Mouse (Mus musculus): Measurements from ENCODE around the gene Asb13.
A peak's percentile ranks its signal among the peaks of the same experiment; 100 is the strongest.

The Asb13 gene

DNA sequence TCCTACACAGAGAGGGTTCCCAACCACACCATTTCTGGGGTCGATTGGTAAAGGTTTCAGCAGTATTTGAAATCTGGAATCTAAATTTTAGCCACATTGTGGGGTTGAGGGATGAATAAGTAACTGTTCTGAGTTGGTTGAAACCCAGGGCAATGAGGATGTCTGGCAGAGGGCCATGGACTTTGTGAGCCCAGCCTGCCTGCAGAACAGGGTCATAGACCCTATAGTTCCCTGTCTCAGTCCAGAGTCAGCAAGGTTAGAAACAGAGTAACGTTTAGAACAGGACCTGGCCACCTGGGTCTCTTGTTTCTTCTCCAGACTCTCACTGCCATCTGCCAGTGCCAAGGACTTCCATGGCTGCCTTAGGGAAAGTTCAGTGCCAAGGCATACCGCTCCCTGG lies 30.4 kb downstream of the Asb13 start:
- DNase-seq (ENCODE audit: low spot score in 2 of 2), result no peak

DNA sequence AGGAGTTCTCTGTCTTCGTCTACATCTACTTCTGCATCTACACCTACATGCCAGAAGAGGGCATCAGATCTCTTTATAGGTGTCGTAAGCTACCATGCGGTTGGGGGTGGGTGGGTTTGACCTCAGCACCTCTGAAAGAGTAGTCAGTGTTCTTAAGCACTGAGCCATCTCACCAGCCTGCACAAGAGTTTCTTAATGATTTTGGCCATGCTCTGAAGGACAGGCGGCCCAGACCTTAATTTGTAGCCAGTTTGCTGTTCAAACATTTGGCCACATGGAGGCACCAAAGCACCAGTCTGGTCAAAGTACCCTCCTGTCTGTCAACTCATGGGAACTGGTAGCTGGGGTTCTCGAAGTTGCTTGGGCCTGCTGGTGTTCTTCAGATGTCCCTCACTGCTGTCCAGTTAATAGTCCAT lies 31.5 kb downstream of the Asb13 start:
- DNase-seq (ENCODE audit: low spot score in 2 of 2), result peak; percentile 58 to 69

DNA sequence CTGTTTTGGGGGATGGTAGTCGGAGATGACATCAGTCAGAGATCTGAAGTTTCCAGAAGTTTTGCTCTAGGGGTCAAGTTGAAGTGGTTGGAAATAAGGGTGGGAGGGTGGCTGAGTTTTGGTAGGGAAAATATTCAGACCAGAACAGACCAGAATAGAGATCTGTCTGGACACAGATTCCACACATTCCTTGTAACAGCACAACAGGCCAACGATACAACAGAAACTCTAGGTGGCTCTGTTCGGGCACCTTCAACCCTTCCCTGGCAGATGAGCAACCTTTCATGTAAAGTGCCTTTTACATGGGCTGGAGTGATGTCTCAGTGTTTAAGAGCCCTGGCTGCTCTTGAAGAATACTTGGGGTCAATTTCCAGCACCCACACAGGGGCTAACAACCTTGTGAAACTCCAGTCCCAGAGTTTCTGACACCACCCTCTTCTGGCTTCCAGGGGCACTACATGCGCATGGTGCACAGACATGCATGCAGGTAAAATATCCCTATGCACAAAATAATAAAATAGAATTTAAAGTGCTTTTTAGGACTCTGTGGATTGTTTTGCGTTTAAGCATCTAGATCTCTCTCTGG lies 33.5 kb downstream of the Asb13 start:
- no peak for DNase-seq (ENCODE audit: low spot score in 2 of 2)

DNA sequence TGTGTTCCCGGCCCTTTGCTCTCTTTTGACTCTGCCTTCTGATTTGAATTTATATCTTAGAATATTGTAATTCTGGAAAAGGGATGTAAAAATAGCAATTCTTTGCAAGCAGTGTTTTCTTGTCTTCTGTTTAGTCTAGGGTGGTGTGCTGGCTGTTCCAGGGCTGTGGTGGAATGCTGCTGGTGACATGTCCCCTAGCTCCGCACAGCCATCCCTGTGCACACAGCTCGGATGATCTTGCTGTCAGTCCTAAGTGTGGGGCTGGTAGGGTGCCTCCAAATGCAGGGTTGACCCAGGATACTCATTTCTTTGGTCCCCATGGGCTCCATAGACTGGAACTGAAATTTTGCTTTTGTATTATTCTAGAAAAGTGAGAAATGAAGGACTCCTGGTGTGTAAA lies 34.2 kb downstream of the Asb13 start:
- no peak for DNase-seq (ENCODE audit: low spot score in 2 of 2)

DNA sequence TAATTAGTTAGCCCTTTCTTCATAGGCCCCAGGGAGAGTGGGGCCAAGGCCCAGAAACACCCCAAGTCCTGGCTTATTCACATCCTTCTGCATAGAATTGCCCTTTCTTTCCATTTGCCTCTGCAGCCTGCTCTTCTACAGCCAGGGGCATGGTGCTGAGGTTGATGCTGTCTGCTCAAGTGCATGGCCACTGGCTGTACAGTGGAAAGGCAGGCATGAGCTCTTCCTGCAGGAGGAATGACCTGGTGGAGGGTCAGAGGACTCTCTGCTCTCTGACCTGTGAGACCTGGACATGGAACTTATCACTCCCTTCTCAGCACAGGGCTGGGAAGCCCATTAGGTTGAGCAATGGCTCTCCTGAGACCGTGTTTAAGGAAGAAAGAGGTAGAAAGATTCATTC lies 35.8 kb downstream of the Asb13 start:
- DNase-seq (ENCODE audit: low spot score in 2 of 2), result no peak

DNA sequence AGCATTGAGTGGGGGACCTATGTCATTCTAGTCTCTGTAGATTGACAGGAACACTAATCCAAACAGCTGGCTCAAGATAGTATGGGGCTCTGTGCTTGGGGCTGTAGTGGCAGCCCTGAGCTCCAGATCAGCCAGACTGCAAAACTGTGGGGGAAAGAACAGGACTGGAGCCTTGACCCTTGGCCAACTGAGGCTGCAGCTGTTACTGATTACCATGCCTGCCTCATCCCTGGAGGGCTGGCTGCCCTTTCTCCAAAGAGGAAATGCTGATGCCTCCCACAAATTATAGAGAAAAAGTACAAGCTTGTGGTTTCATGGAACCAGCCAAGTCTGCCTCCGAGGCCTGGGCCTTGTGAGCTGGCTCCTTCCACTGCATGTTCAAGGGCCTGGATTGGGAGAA lies 36.2 kb downstream of the Asb13 start:
- peak in 1 of 2 experiments; percentile 28 for DNase-seq (ENCODE audit: low spot score in 2 of 2)

DNA sequence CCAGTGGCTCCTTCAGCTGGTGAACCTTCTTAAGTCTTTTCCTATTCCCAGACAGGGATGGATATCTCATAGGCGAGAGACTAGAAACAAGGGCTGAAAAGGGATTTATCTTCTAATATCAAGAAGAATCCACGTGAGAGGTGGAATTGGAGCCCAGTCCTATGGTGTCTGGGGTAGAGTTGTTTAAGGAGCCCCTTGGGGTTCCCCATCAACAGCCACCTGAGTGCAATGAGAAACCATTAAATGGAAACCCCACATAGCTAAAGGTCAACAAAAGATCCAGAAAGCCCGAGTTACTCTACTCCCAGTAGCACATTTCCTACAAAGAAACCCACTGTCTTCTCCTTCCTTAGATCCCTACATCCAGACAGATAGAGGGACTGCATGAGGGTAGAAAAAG lies 39.3 kb downstream of the Asb13 start:
- DNase-seq (ENCODE audit: low spot score in 2 of 2), result no peak

DNA sequence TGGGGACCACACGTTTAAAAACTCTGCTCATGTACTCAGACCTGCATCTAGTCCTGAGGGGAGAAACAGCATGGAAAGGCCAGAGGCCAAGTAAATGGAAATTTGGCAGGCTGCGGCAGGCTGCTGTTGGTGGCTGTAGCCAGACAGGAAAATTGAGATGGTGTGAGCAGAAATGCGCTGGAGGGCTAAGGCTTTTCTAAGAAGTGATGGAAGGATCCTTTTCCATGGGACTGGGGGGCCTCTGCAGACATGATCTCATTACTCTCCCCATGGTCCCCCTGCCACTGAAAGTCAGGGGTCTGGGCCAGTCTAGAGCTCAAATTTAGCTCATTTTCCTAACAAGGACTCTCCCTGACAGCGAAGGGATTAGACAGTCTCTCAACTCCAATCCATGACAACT lies 39.8 kb downstream of the Asb13 start:
- no peak for DNase-seq (ENCODE audit: low spot score in 2 of 2)

DNA sequence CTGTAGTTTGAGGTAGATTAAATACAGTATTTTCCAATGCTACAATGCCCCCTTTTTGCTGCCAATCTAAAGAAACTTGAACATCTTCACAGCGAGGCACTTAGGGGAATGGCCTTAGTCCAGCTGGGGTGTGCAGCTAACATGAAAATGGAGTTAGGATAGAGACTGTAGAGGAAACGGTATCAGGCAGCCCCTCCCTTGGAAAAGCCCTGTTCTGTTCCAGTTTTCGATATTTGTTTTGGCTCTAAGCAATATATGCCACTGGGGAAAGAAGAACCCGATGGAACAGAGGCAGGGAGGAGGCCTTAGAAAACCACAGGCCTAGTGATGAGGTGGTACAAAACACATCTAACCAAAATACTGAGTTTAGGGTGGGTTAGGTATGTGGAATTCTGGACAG lies 42.0 kb downstream of the Asb13 start:
- no peak for DNase-seq (ENCODE audit: low spot score in 2 of 2)

DNA sequence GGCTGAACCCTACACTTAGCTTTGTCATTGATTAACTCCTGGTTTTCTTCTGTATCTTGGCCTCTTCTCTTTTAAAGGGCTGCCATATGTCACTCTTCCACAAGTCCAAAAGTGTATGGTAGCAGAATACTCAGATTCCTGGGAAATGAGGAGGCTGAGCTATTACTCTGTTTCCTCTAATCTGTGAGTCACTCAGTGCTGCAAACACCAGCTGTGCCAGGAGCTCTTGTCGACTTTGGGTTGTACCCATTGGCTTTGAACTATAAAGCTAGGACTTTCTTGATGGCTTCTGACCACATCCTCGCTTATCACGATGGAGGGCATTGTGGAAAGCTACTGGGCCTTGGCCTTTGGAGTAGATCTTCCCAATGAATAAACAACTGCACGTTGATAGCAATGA lies 45.3 kb downstream of the Asb13 start:
- DNase-seq (ENCODE audit: low spot score in 2 of 2), result no peak

DNA sequence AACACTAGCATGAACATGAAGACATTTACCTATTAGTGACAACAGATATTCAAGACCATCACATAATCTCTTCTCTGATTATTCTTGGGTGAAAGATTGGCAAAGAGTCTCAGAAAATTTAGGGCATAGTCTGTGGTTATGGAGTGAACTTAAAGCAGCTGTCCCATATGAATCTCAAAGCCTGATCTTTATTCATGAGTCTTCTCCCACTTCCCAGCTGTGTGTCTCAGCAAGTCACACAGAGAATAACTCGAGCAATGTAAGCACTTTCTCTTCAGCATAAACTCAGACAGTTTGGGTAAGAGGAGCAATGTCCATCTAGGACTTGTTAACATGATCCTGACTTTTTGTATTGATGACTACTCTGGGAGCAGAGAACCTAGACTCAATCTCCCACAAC lies 52.5 kb downstream of the Asb13 start:
- DNase-seq (ENCODE audit: low spot score in 2 of 2), result no peak

DNA sequence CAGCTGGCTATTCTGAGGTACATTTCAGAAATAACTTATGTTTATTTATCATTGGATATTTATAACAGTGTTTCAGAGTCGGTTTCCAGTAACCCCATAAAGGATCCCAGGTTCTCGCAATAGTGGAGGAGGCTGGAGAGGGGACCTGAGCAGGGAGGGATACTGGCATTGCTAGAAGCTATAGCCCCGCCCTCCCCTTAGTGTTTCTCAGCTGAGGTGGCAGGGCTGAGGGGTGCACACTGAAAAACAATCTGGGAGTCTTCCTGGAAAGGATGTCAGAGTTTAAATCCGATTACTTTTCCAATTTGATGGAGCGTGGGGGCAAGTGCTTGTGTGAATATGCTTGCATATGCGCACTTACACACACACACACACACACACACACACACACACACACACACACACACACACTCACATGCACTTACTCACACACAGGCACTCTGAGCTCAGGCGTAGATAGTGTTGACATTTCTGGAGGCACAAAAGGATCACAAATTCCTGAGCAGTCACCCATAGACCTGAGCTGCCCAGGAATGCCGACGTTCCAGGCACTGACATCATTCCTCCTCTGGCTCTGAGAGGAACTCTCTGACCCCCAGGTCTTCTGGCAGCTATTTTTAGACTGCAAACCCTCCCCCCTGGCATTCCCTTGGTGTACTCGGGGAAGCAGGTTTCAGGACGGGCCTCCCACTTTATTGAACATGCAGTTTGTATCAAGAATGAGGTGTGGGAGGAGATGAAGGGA lies 60.9 kb downstream of the Asb13 start:
- DNase-seq (ENCODE audit: low spot score in 2 of 2), result peak; percentile 12

DNA sequence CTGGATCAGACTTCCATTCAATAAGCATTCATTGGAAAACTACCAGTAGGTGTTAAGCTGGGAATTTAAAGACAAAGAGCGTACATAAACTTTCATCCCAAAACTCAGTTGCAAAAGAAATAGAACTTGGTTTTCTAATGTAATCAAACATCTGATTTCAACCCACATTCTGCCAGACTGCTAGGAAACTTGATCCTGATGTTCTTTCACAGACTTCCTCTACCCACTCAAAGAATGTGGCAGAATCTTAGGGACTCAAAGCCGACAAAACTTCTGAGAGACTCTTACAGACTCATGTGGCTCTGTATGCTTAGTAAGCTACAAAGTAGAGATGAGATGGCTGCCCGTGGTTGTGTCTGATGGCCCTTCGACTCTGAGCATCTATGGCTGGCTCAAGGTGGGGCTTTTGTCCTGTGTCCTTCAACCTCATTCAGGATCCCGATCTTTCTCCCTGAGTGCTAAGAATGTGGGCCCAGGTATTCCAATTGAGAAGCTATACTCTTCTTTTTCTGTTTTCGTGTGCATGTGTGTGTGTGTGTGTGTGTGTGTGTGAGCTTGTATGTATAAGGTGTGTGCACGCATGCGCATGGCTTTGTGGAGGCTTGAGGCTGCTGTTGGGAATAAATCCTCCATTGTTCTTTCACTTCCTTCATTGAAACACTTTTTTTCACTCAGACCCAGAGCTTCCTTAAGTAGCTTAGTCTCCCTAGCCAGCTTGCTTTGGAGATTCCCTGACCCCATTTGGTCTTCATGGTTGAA lies 63.3 kb downstream of the Asb13 start:
- DNase-seq (ENCODE audit: low spot score in 2 of 2), result no peak

DNA sequence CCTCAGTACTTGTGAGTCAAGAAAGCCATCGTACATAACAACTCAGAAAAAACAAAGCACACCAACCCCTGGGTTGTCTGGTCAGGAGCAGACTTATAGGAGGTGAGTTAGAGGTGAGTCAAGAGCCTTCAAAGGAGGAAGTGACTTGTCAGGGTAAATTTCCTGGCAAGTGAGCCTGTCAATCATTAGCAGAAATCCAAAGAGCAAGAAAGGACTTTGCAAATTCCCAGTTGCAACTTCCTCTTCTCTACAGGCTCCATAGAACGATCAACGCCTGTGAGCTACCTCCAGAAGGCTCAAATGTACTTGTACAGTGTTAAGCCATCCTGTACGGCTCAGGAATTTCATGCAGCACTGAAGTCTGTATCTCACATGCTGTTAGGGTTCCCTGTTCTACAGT lies 66.9 kb downstream of the Asb13 start:
- no peak for DNase-seq (ENCODE audit: low spot score in 2 of 2)
